Mouse (Mus musculus): ENCODE data around the gene Apoc2. TPM values are rescaled to one million over a fixed set of nuclear protein-coding genes. Genes with fewer than 3 reads are reported as not detected.
"Not testable (repeated sequence)": the region's sequence is repeated elsewhere in the genome, so short reads cannot be mapped to it uniquely, and the experiment has no call there.

Gene Apoc2
- polyA plus RNA-seq, 1 experiment from 2014 or later = 4.0 TPM

- H3K27me3 ChIP-seq = no peaks in the 10 kb centered on the region
- no peaks in the 10 kb centered on the region for H3K9me3 ChIP-seq
- no peak overlapping the region for H3K27ac ChIP-seq
- peaks cover 21% of the 10 kb centered on the region for H3K4me1 ChIP-seq
- H3K4me2 ChIP-seq = no peak overlapping the region
- no peak overlapping the region for H3K4me3 ChIP-seq
- no peak overlapping the region for H3K9ac ChIP-seq
- ATAC-seq (ENCODE audit: borderline replicate concordance, extremely low read depth, low FRiP score, low TSS enrichment) = no peak
- no peaks in the 10 kb centered on the region for H3K36me3 ChIP-seq
- 86% methylated on average over 10 of the region's 10 CpGs for WGBS
Measured at GRCm38 (mm10) chr7:19688101-19688500, 10.4 kb upstream of the Apoc2 start.

- not testable (repeated sequence) for H3K4me3 ChIP-seq; H3K9ac ChIP-seq; H3K9me3 ChIP-seq; H3K36me3 ChIP-seq; H3K27ac ChIP-seq; ATAC-seq (ENCODE audit: borderline replicate concordance, extremely low read depth, low FRiP score, low TSS enrichment); H3K4me2 ChIP-seq; H3K27me3 ChIP-seq
- peaks cover 13% of the 10 kb centered on the region for H3K4me1 ChIP-seq
- 54% methylated on average over 8 of the region's 8 CpGs for WGBS
Measured at GRCm38 (mm10) chr7:19686927-19687583, 9.3 kb upstream of the Apoc2 start.

- no peaks in the 10 kb centered on the region for H3K9me3 ChIP-seq
- no peak overlapping the region for H3K27ac ChIP-seq
- peaks cover 12% of the 10 kb centered on the region; the same call in 1 of the 2 replicates for H3K4me1 ChIP-seq
- no peaks in the 10 kb centered on the region for H3K27me3 ChIP-seq
- H3K4me3 ChIP-seq = no peak overlapping the region
- 77% methylated on average over 6 of the region's 6 CpGs for WGBS
- no peak for ATAC-seq (ENCODE audit: borderline replicate concordance, extremely low read depth, low FRiP score, low TSS enrichment)
- H3K36me3 ChIP-seq = no peaks in the 10 kb centered on the region
- no peak overlapping the region for H3K4me2 ChIP-seq
- no peak overlapping the region for H3K9ac ChIP-seq
Measured at GRCm38 (mm10) chr7:19686521-19686920, 8.8 kb upstream of the Apoc2 start.

- Histone ChIP-seq H3K4me1 (peaks cover 16% of the 10 kb centered on the region; the same call in 1 of the 2 replicates), H3K9me3 (no peaks in the 10 kb centered on the region), H3K9ac (no peak overlapping the region), H3K4me2 (no peak overlapping the region), H3K4me3 (no peak overlapping the region), H3K27ac (no peak overlapping the region), H3K36me3 (no peaks in the 10 kb centered on the region), H3K27me3 (no peaks in the 10 kb centered on the region)
- 43% methylated on average over 4 of the region's 4 CpGs for WGBS
- no peak for ATAC-seq (ENCODE audit: borderline replicate concordance, extremely low read depth, low FRiP score, low TSS enrichment)
Measured at GRCm38 (mm10) chr7:19685374-19685773, 7.6 kb upstream of the Apoc2 start.

- Histone ChIP-seq H3K9ac (no peak overlapping the region), H3K27ac (no peak overlapping the region), H3K9me3 (no peaks in the 10 kb centered on the region), H3K4me3 (no peak overlapping the region), H3K27me3 (no peaks in the 10 kb centered on the region), H3K4me1 (peaks cover 16% of the 10 kb centered on the region; the same call in 1 of the 2 replicates), H3K4me2 (no peak overlapping the region), H3K36me3 (no peaks in the 10 kb centered on the region)
- no peak for ATAC-seq (ENCODE audit: borderline replicate concordance, extremely low read depth, low FRiP score, low TSS enrichment)
- 84% methylated on average over 6 of the region's 6 CpGs for WGBS
Measured at GRCm38 (mm10) chr7:19683771-19684201, 6.0 kb upstream of the Apoc2 start.

- H3K27me3 ChIP-seq = no peaks in the 10 kb centered on the region
- H3K27ac ChIP-seq = peak overlapping the region; percentile 65
- no peak overlapping the region for H3K4me2 ChIP-seq
- peaks cover 16% of the 10 kb centered on the region; the same call in 1 of the 2 replicates for H3K4me1 ChIP-seq
- 52% methylated on average over 3 of the region's 3 CpGs for WGBS
- H3K4me3 ChIP-seq = no peak overlapping the region
- H3K9me3 ChIP-seq = no peaks in the 10 kb centered on the region
- no peak for ATAC-seq (ENCODE audit: borderline replicate concordance, extremely low read depth, low FRiP score, low TSS enrichment)
- no peak overlapping the region for H3K9ac ChIP-seq
- no peaks in the 10 kb centered on the region for H3K36me3 ChIP-seq
Measured at GRCm38 (mm10) chr7:19682979-19683378, 5.2 kb upstream of the Apoc2 start.

GRCm38 (mm10) chr7:19681202-19681694 is 3.5 kb upstream of the Apoc2 start, which contains the start of the genes Gm44805 and Apoc4:
Gm44805 (minus strand) TSS chr7:19681423.
Apoc4 (minus strand) TSS chr7:19681479.
- Histone ChIP-seq H3K4me3 (no peak within 1 kb of the TSS), H3K9me3 (no peaks in the 10 kb centered on the region), H3K27ac (peak within 1 kb of the TSS; percentile 65; the same call in 1 of the 2 replicates), H3K27me3 (no peaks in the 10 kb centered on the region), H3K4me1 (peaks cover 16% of the 10 kb centered on the region; the same call in 1 of the 2 replicates), H3K4me2 (no peak within 1 kb of the TSS), H3K36me3 (no peaks in the 10 kb centered on the region), H3K9ac (no peak within 1 kb of the TSS)
- 44% methylated on average over 8 of the region's 8 CpGs for WGBS
- ATAC-seq (ENCODE audit: borderline replicate concordance, extremely low read depth, low FRiP score, low TSS enrichment) = no peak

- Histone ChIP-seq H3K36me3 (no peaks in the 10 kb centered on the region), H3K4me1 (peaks cover 16% of the 10 kb centered on the region; the same call in 1 of the 2 replicates), H3K27me3 (no peaks in the 10 kb centered on the region), H3K9me3 (no peaks in the 10 kb centered on the region), H3K9ac (no peak overlapping the region), H3K4me3 (no peak overlapping the region), H3K4me2 (no peak overlapping the region), H3K27ac (no peak overlapping the region)
- ATAC-seq (ENCODE audit: borderline replicate concordance, extremely low read depth, low FRiP score, low TSS enrichment) = no peak
- 66% methylated on average over 2 of the region's 2 CpGs for WGBS
Measured at GRCm38 (mm10) chr7:19680702-19681101, 3.0 kb upstream of the Apoc2 start.

- Histone ChIP-seq H3K9me3 (no peaks in the 10 kb centered on the region), H3K4me3 (no peak overlapping the region), H3K9ac (no peak overlapping the region), H3K36me3 (no peaks in the 10 kb centered on the region), H3K4me1 (peaks cover 13% of the 10 kb centered on the region; the same call in 1 of the 2 replicates), H3K4me2 (no peak overlapping the region), H3K27me3 (no peaks in the 10 kb centered on the region), H3K27ac (no peak overlapping the region)
- WGBS = 87% methylated on average over 3 of the region's 3 CpGs
- no peak for ATAC-seq (ENCODE audit: borderline replicate concordance, extremely low read depth, low FRiP score, low TSS enrichment)
Measured at GRCm38 (mm10) chr7:19678901-19679300, 1.2 kb upstream of the Apoc2 start.

- Histone ChIP-seq H3K36me3 (no peaks in the 10 kb centered on the region), H3K4me1 (0 out of 2 replicates have a peak, but pooled peaks cover 5% of the 10 kb centered on the region), H3K4me3 (no peak overlapping the region), H3K9ac (no peak overlapping the region), H3K27ac (no peak overlapping the region), H3K9me3 (no peaks in the 10 kb centered on the region), H3K4me2 (no peak overlapping the region), H3K27me3 (no peaks in the 10 kb centered on the region)
- 76% methylated on average over 1 of the region's 1 CpGs for WGBS
- ATAC-seq (ENCODE audit: borderline replicate concordance, extremely low read depth, low FRiP score, low TSS enrichment) = no peak
Measured at GRCm38 (mm10) chr7:19676662-19677061, 1.1 kb downstream of the Apoc2 start.

- no peak overlapping the region for H3K9ac ChIP-seq
- H3K4me3 ChIP-seq = no peak overlapping the region
- ATAC-seq (ENCODE audit: borderline replicate concordance, extremely low read depth, low FRiP score, low TSS enrichment) = no peak
- H3K4me1 ChIP-seq = no peaks in the 10 kb centered on the region
- H3K9me3 ChIP-seq = no peaks in the 10 kb centered on the region
- H3K27ac ChIP-seq = no peak overlapping the region
- no peaks in the 10 kb centered on the region for H3K27me3 ChIP-seq
- H3K4me2 ChIP-seq = no peak overlapping the region
- no peaks in the 10 kb centered on the region for H3K36me3 ChIP-seq
- 74% methylated on average over 10 of the region's 10 CpGs for WGBS
Measured at GRCm38 (mm10) chr7:19675824-19676223, 1.9 kb downstream of the Apoc2 start.

- no peak for ATAC-seq (ENCODE audit: borderline replicate concordance, extremely low read depth, low FRiP score, low TSS enrichment)
- no peaks in the 10 kb centered on the region for H3K9me3 ChIP-seq
- peaks cover 5% of the 10 kb centered on the region for H3K4me1 ChIP-seq
- no peak overlapping the region for H3K27ac ChIP-seq
- no peak overlapping the region for H3K4me3 ChIP-seq
- H3K4me2 ChIP-seq = no peak overlapping the region
- no peak overlapping the region for H3K9ac ChIP-seq
- no peaks in the 10 kb centered on the region for H3K27me3 ChIP-seq
- H3K36me3 ChIP-seq = no peaks in the 10 kb centered on the region
- 45% methylated on average over 14 of the region's 14 CpGs for WGBS
Measured at GRCm38 (mm10) chr7:19673083-19673699, 4.5 kb downstream of the Apoc2 start.

All from lung, embryonic 15.5 days (tissue).